In the genomic region with DNA sequence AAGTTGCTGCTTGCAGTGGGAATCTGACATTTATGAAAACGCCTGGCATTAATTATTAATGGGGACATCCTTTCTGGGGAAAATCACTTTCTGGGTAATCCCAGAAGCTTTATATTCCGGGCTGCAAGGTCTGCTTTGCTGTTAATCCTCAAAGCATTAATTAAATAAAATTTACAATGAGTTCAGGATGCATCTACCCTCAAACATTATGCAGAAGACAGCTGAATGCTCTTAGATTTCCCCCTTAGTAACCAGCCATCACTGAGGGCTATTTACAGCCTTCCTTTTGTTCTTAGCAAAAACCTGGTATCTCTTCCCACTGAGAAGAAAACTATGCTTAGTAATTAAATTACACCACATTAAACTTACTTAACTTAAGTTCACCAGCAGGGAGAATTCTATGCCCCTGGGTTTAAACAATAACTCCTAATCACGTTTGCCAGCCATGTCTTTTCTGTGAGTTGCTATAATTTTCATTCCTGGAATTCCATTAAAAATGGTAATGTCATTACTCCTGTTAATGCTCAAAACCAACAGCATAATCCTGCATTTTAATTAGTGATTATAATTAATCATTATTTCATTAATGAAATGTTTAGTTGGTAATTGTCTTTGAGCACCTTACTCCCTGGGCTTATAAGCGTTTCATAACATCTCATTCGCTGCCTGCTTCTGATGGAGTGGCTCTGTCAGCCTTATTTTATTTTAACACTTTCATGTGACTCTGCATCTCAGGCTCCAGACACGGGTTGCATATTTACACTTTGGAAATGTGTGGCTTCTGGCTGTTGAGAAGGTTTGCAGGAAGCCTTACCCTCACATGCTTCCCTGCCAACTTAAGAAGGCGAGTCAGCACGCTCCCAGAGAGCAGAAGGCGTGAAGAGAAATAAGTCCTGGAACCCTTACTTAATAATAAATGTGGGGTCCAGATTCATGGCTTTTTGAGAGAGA, we compare ENCODE assay signal across 15 mouse cellular contexts.
DNase-seq lines count a peak whose midpoint lies in the region; ATAC-seq and TF ChIP-seq lines count a peak whose summit lies in the region.
"Had no signal": no experiment of that assay in that cellular context is flagged by ENCODE, and none has a peak within 500 bp of the region (broad histone marks: within the 10 kb centered on the region; RNA-seq: fewer than 3 reads in every experiment).

No protein-coding gene starts in this region.

- no peak for TF ChIP-seq CTCF in kidney, adult 2 months (conservative IDR thresholded peaks at IDR 0.05; ENCODE audit: insufficient read depth, insufficient read length, low read depth, low read length)

- WGBS in kidney, embryonic 15.5 days = 47% methylated on average over 9 of the region's 9 CpGs
- 24% methylated on average over 9 of the region's 9 CpGs for WGBS in kidney, adult 2 months
- 37% methylated on average over 9 of the region's 9 CpGs for WGBS in neural tube, embryonic 12.5 days

- H3K36me3 ChIP-seq in kidney, embryonic 15.5 days = no peaks in the 10 kb centered on the region
- H3K36me3 ChIP-seq in kidney, adult 2 months (ENCODE audit: control insufficient read depth, insufficient read depth, low read length) = no peaks in the 10 kb centered on the region
- no peaks in the 10 kb centered on the region for H3K36me3 ChIP-seq in neural tube, embryonic 12.5 days
- H3K36me3 ChIP-seq: embryonic facial prominence, embryonic 12.5 days had no signal

- H3K9me3 ChIP-seq in kidney, embryonic 15.5 days (replicated peaks) = no peaks in the 10 kb centered on the region
- H3K9me3 ChIP-seq in neural tube, embryonic 12.5 days = no peaks in the 10 kb centered on the region
- H3K9me3 ChIP-seq: embryonic facial prominence, embryonic 12.5 days had no signal

- H3K4me1 ChIP-seq in kidney, embryonic 15.5 days = no peaks in the 10 kb centered on the region
- no peaks in the 10 kb centered on the region for H3K4me1 ChIP-seq in kidney, adult 2 months (ENCODE audit: control insufficient read depth, insufficient read depth, low read length)
- H3K4me1 ChIP-seq in neural tube, embryonic 12.5 days = peaks cover 6% of the 10 kb centered on the region; the same call in 1 of the 2 replicates
- H3K4me1 ChIP-seq: embryonic facial prominence, embryonic 12.5 days had no signal

- no peak overlapping the region for H3K27ac ChIP-seq in kidney, embryonic 15.5 days
- H3K27ac ChIP-seq in kidney, adult 2 months (ENCODE audit: insufficient read depth, low read depth, low read length) = no peak overlapping the region
- no peak overlapping the region for H3K27ac ChIP-seq in neural tube, embryonic 12.5 days
- H3K27ac ChIP-seq: embryonic facial prominence, embryonic 12.5 days; heart, adult 2 months; layer of hippocampus, adult 2 months had no signal

- H3K4me2 ChIP-seq in kidney, embryonic 15.5 days = no peak overlapping the region
- H3K4me2 ChIP-seq in neural tube, embryonic 12.5 days (replicated peaks) = no peak overlapping the region
- H3K4me2 ChIP-seq: embryonic facial prominence, embryonic 12.5 days; lung, embryonic 14.5 days had no signal

- H3K9ac ChIP-seq in kidney, embryonic 15.5 days = no peak overlapping the region
- H3K9ac ChIP-seq in neural tube, embryonic 12.5 days = no peak overlapping the region
- H3K9ac ChIP-seq: embryonic facial prominence, embryonic 12.5 days; lung, embryonic 14.5 days had no signal

- ATAC-seq in kidney, embryonic 15.5 days (replicated peaks; ENCODE audit: low FRiP score) = no peak
- ATAC-seq in neural tube, embryonic 12.5 days (ENCODE audit: low FRiP score, low read depth) = peak; percentile 54; the same call in 1 of the 2 replicates

- intact Hi-C loops in gastrocnemius, postnatal 14 days (cut with DNase I; ENCODE audit: low total_unique reads) = no loop called here

- H3K27me3 ChIP-seq in kidney, embryonic 15.5 days = no peaks in the 10 kb centered on the region
- H3K27me3 ChIP-seq in kidney, adult 2 months (replicated peaks; ENCODE audit: control insufficient read depth, insufficient read depth, low read length) = no peaks in the 10 kb centered on the region
- no peaks in the 10 kb centered on the region for H3K27me3 ChIP-seq in neural tube, embryonic 12.5 days (replicated peaks)
- H3K27me3 ChIP-seq: CH12.LX; embryonic facial prominence, embryonic 12.5 days had no signal

- no peak overlapping the region for H3K4me3 ChIP-seq in kidney, embryonic 15.5 days (replicated peaks)
- no peak overlapping the region for H3K4me3 ChIP-seq in kidney, adult 2 months (ENCODE audit: insufficient read depth, low read depth, low read length)
- no peak overlapping the region for H3K4me3 ChIP-seq in neural tube, embryonic 12.5 days
- H3K4me3 ChIP-seq: embryonic facial prominence, embryonic 12.5 days; heart, adult 2 months; layer of hippocampus, adult 2 months had no signal

- peak; percentile 7 for DNase-seq in kidney, adult 18-20 months
- peak; percentile 54 for DNase-seq in brain, adult 2 months (ENCODE audit: low read depth, low spot score)
- peak; percentile 67 for DNase-seq in kidney, adult 2 months
- no peak for DNase-seq in adrenal gland, adult 18-20 months (ENCODE audit: low spot score in 2 of 2)
- no peak for DNase-seq in thymus, adult 18-20 months
- no peak for DNase-seq in gastrocnemius, postnatal 14 days
- DNase-seq: adrenal gland, adult 8-10 months; cerebellum, postnatal 25 days; heart, adult 2 months; lung, embryonic 14.5 days had no signal

- TF ChIP-seq POLR2A in kidney, adult 2 months (IDR thresholded peaks at IDR 0.05; ENCODE audit: low read depth, low read length) = no peak

Comparison
In these comparisons a context has a peak if more than half of its experiments do, and no peak if none do; other contexts are left out.
1. DNase-seq: peak in kidney, adult 18-20 months (single experiment), brain, adult 2 months (single experiment) and kidney, adult 2 months (single experiment); none in adrenal gland, adult 18-20 months (0 of 2), thymus, adult 18-20 months (0 of 2) and gastrocnemius, postnatal 14 days (single experiment).